Mouse (Mus musculus) stomach, embryonic 14.5 days (tissue): Measurements from ENCODE around the gene Map10. TPM values are rescaled to one million over a fixed set of nuclear protein-coding genes. Genes with fewer than 3 reads are reported as not detected.

Source experiments
- ATAC-seq: fragments of 200-750 bp; cut with Nextera tagmentation; 2 replicates; pipeline ENCODE4 v1.8.0; 2017; ENCODE audit warnings: low read depth, moderate TSS enrichment; ENCODE audit not compliant: insufficient number of reproducible peaks, insufficient read depth, low FRiP score
- H3K27ac ChIP-seq: fragments of 300-500 bp; sonication (generic); 2 replicates; pipeline ENCODE4 v1.5.1; 2014; ENCODE audit warnings: mild to moderate bottlenecking, low read length, moderate library complexity, mixed read lengths
- H3K27me3 ChIP-seq: fragments of 300-500 bp; sonication (generic); 2 replicates; pipeline ENCODE4 v1.6.1; 2014; ENCODE audit warnings: low read length, control low read depth, mixed read lengths; ENCODE audit not compliant: control insufficient read depth, insufficient read depth
- H3K36me3 ChIP-seq: fragments of 300-500 bp; sonication (generic); 2 replicates; pipeline ENCODE4 v1.6.1; 2014; ENCODE audit warnings: mild to moderate bottlenecking, control low read depth, low read length, moderate library complexity, mixed read lengths; ENCODE audit not compliant: control insufficient read depth, insufficient read depth
- H3K4me1 ChIP-seq: fragments of 300-500 bp; sonication (generic); 2 replicates; pipeline ENCODE4 v1.6.1; 2014; ENCODE audit warnings: low read length, control low read depth, mixed read lengths; ENCODE audit not compliant: control insufficient read depth, insufficient read depth
- H3K4me2 ChIP-seq: fragments of 300-500 bp; sonication (generic); replicated peaks from 2 replicates; pipeline ENCODE4 v1.6.1; 2014; ENCODE audit warnings: low read depth, low read length, control low read depth
- H3K4me3 ChIP-seq: fragments of 300-500 bp; sonication (generic); 2 replicates; pipeline ENCODE4 v1.5.1; 2014; ENCODE audit warnings: low read depth, low read length, control low read depth
- H3K9ac ChIP-seq: fragments of 300-500 bp; sonication (generic); replicated peaks from 2 replicates; pipeline ENCODE4 v1.6.1; 2014; ENCODE audit warnings: low read depth, mild to moderate bottlenecking, control low read depth, low read length, moderate library complexity, mixed read lengths
- H3K9me3 ChIP-seq: fragments of 300-500 bp; sonication (generic); 2 replicates; pipeline ENCODE4 v1.6.1; 2016; ENCODE audit warnings: low read depth, low read length, control low read depth; ENCODE audit not compliant: control insufficient read depth
- WGBS: fragments of 180-500 bp; shearing (Covaris S2); extraction: QIAGEN DNeasy Blood & Tissue Kit; methylation state at CpG from one replicate; pipeline ENCODE4 v1.1.7; 2014; 5-methylcytosine and 5-hydroxymethylcytosine counted together
- polyA plus RNA-seq: library from polyadenylated mRNA; unstranded; fragments of >200 nt; fragmentation: Nextera tagmentation; extraction: Ambion mirVana; gene quantifications from 2 replicates; pipeline ENCODE4 v1.2.1, GENCODE M21; 2014

Map10 gene
- polyA plus RNA-seq, 1 experiment from 2014 or later = 7.4 TPM

DNA sequence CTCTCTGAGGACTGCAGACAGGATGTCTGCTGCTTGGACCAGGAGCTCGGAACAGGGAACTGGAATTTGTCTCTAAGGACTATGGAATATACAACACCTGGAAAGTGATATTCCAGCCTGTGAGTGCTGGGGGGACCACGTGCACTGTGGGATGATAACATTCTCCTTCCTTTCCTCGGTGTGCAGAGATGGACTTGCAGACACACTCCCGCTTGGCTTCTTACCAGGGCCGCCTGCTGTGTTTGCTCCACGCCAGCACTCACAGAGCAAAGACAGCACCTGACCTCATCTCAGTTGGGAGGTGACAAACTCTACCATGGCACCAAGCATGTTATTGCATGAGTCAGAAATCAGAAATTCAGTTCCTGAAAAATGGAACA, 7.0 kb upstream of the Map10 start:
- H3K4me1 ChIP-seq = no peaks in the 10 kb centered on the region
- no peak overlapping the region for H3K4me3 ChIP-seq
- no peak overlapping the region for H3K27ac ChIP-seq
- no peak overlapping the region for H3K9ac ChIP-seq
- H3K9me3 ChIP-seq = no peaks in the 10 kb centered on the region
- ATAC-seq = no peak
- no peak overlapping the region for H3K4me2 ChIP-seq
- H3K27me3 ChIP-seq = no peaks in the 10 kb centered on the region
- H3K36me3 ChIP-seq = no peaks in the 10 kb centered on the region
- 71% methylated on average over 6 of the region's 6 CpGs for WGBS

DNA sequence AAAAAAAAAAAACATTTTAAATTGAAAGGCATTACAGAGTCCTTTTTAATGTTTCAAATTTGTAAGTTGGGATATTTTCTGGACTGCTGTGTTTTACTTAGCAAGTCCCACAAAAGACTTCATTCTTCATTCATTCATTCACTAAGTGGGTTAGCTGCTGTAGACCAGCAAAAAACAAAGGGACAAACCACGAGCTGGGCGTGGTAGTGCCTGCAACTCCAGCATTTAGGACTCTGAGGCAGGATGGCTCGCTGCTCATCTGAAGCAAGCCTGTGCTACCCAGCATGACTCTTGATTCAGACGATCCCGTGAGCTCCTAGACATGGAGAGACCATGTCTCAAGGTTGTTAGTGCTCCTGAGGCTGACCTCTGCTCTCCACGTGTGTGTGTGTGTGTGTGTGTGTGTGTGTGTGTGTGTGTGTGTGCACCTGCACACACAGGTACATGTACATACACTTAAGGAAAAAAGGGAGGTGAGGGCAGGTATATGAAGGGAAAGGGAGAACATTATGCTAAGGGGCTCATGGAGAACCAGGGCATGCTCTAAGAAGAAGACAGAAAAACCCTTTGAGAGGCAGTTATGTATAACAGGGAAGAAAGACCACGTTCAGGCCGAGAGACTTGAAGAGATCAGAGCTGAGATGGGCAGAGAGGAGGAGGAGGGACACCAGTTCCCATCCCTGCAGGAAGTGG, 4.3 kb upstream of the Map10 start:
- no peak overlapping the region for H3K27ac ChIP-seq
- ATAC-seq = no peak
- no peak overlapping the region for H3K9ac ChIP-seq
- H3K36me3 ChIP-seq = no peaks in the 10 kb centered on the region
- no peaks in the 10 kb centered on the region for H3K27me3 ChIP-seq
- H3K4me3 ChIP-seq = no peak overlapping the region
- 57% methylated on average over 8 of the region's 8 CpGs for WGBS
- H3K9me3 ChIP-seq = peaks cover 4% of the 10 kb centered on the region
- H3K4me2 ChIP-seq = no peak overlapping the region
- 0 out of 2 replicates have a peak, but pooled peaks cover 3% of the 10 kb centered on the region for H3K4me1 ChIP-seq

DNA sequence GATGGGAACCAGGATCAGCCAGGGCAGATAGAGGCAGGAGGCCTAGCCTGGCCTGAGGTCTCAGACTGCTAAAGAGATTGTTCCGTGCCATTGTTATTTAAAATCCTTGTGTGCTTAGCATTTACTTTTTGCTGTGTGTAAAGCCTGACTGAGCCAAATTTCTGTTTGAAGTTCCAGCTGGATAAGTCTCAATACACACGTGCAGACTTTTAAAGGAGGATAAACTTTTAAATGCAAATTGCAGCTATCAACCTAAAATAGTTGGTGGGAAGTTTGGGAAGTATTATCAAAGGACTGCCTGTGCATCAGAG, 3.8 kb upstream of the Map10 start:
- Histone ChIP-seq H3K4me1 (0 out of 2 replicates have a peak, but pooled peaks cover 3% of the 10 kb centered on the region), H3K4me2 (no peak overlapping the region), H3K27ac (no peak overlapping the region), H3K4me3 (no peak overlapping the region), H3K36me3 (no peaks in the 10 kb centered on the region), H3K9me3 (peaks cover 9% of the 10 kb centered on the region), H3K27me3 (no peaks in the 10 kb centered on the region), H3K9ac (no peak overlapping the region)
- ATAC-seq = no peak
- 30% methylated on average over 2 of the region's 2 CpGs for WGBS

DNA sequence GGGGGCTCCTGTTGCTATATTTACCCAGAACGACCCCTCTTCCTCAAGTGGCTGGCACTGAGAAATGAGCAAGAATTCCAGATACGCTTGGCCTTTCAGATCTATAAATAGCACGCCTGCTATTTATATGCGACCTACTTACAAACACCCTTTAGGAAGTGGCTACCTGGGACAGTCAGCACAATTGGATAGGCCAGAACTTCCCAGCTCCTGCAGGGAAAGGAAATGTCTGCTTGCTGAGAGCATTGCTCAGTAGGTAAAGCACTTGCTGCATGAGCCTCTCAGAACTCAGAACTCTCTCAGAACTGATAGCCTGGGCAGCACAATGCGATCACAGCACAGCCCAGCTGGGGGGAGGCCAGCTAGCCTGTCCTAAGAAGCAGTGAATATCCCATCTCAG, 3.4 kb upstream of the Map10 start:
- ATAC-seq = no peak
- Histone ChIP-seq H3K27me3 (no peaks in the 10 kb centered on the region), H3K4me1 (0 out of 2 replicates have a peak, but pooled peaks cover 3% of the 10 kb centered on the region), H3K27ac (no peak overlapping the region), H3K9me3 (peaks cover 12% of the 10 kb centered on the region), H3K4me3 (no peak overlapping the region), H3K4me2 (no peak overlapping the region), H3K9ac (no peak overlapping the region), H3K36me3 (no peaks in the 10 kb centered on the region)
- WGBS = 25% methylated on average over 5 of the region's 5 CpGs

DNA sequence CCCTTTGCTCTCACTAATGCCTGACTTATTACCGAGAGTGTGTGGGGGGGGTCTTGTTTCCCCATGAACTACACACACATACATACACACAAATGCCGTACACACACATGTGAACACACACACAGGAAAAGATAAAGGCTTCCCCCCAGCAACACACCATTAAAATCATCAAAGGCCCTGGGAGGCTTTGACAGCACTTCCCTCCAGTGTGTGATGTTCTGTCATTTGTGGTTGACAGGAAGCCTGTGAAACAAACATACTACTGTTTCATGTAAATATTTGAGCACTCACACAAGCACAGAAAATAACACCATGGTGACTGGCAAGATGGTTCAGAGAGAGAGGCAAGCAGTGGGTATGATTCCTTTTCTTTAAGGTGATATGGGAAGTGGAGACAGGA, 2.4 kb upstream of the Map10 start:
- Histone ChIP-seq H3K27me3 (no peaks in the 10 kb centered on the region), H3K4me3 (no peak overlapping the region), H3K9ac (no peak overlapping the region), H3K27ac (no peak overlapping the region), H3K4me1 (0 out of 2 replicates have a peak, but pooled peaks cover 3% of the 10 kb centered on the region), H3K4me2 (no peak overlapping the region), H3K9me3 (peaks cover 22% of the 10 kb centered on the region), H3K36me3 (no peaks in the 10 kb centered on the region)
- 72% methylated on average over 2 of the region's 2 CpGs for WGBS
- no peak for ATAC-seq

DNA sequence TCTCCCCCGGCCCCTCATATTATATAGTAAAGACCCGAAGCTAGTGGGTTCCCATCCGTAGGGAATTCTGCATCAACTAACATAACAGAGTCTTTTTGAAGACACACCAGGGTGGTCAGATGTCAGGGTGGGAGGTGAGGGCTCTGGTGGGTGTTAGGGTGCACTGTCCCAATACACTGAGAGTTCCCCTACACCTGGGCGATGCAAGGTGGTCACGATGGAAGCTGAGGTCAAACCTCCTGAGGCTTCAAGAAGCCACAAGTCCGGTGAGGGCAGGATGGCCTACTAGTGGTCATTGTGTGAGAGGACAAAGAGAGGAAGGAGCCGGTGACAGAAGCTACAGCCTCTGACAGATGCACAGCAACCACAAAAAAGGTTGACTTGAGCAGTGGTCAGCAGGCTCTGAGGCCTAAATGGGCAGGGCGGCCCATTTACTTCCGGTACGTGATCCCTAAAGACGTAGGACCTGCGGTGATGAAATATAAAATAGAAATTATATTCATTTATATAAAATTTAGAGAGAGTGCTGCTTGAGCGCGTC, 389 bp upstream of the Map10 start:
- Histone ChIP-seq H3K4me2 (peak overlapping the region; percentile 91), H3K4me3 (peak overlapping the region; percentile 53), H3K9ac (no peak overlapping the region), H3K36me3 (no peaks in the 10 kb centered on the region), H3K9me3 (peaks cover 22% of the 10 kb centered on the region), H3K27me3 (no peaks in the 10 kb centered on the region), H3K4me1 (0 out of 2 replicates have a peak, but pooled peaks cover 3% of the 10 kb centered on the region), H3K27ac (no peak overlapping the region)
- WGBS = 80% methylated on average over 14 of the region's 14 CpGs
- ATAC-seq = no peak

DNA sequence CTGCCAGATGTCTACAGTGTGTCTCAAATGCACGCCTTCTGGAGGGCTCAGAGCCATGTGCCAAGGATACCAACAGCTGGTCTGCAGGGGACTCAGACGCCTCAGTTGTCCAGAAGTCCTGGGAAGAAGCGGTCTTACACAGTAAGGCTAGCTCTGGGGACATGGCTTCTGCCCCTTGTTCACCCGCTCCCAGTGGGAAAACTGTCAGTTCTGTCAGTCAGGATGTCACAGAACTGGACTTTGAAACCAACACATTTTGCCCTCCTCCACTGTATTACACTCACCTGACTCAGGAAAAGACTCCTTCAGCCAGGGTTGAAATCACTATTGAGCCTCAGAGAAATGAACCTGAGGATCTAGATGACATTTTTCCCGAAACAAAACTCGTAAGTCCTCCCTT, 802 bp downstream of the Map10 start:
- 97% methylated on average over 6 of the region's 6 CpGs for WGBS
- Histone ChIP-seq H3K9me3 (peaks cover 22% of the 10 kb centered on the region), H3K4me2 (peak overlapping the region; percentile 91), H3K4me1 (0 out of 2 replicates have a peak, but pooled peaks cover 3% of the 10 kb centered on the region), H3K36me3 (no peaks in the 10 kb centered on the region), H3K27me3 (no peaks in the 10 kb centered on the region), H3K9ac (peak overlapping the region; percentile 67; the same call in 1 of the 2 replicates), H3K27ac (no peak overlapping the region; the same call in 1 of the 2 replicates), H3K4me3 (peak overlapping the region; percentile 53; the same call in 1 of the 2 replicates)
- peak; percentile 20; the same call in 1 of the 2 replicates for ATAC-seq

DNA sequence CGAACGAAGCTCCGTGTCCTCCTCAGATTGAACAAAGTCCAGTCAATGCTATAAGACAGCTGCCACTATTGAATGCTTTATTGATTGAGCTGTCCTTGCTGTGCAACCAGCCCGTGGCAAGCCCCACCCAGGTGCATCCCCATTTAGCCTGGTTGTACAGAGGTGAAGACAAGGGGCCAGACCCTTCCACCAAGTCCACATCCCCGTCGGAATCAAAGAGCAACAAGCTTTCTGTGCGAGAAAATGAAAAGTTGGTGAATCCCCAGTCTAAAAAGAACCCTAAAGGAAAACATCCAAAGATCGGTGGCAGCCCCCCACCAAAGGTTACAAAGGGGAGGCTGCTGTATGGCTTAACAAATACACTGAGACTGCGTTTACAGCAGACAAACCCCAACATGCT, 1.3 kb downstream of the Map10 start:
- Histone ChIP-seq H3K27ac (no peak overlapping the region), H3K27me3 (no peaks in the 10 kb centered on the region), H3K9ac (no peak overlapping the region), H3K36me3 (no peaks in the 10 kb centered on the region), H3K4me3 (no peak overlapping the region), H3K4me1 (0 out of 2 replicates have a peak, but pooled peaks cover 3% of the 10 kb centered on the region), H3K4me2 (no peak overlapping the region), H3K9me3 (peaks cover 22% of the 10 kb centered on the region)
- no peak for ATAC-seq
- 97% methylated on average over 9 of the region's 9 CpGs for WGBS
